Mouse (Mus musculus) bone marrow, adult 2 months (tissue): ENCODE data around the gene Rtn1.

Experiments
- CTCF ChIP-seq: fragments of 200-500 bp; IDR thresholded peaks from 2 replicates; pipeline ENCODE4 v1.5.1; 2011; ENCODE audit warnings: low read length, control low read depth; ENCODE audit not compliant: control insufficient read depth, insufficient read depth
- POLR2A ChIP-seq: fragments of 200-500 bp; IDR thresholded peaks from 2 replicates; pipeline ENCODE4 v1.6.1; 2011; ENCODE audit warnings: low read depth, mild to moderate bottlenecking, control low read depth, low read length, borderline replicate concordance; ENCODE audit not compliant: control insufficient read depth

DNA sequence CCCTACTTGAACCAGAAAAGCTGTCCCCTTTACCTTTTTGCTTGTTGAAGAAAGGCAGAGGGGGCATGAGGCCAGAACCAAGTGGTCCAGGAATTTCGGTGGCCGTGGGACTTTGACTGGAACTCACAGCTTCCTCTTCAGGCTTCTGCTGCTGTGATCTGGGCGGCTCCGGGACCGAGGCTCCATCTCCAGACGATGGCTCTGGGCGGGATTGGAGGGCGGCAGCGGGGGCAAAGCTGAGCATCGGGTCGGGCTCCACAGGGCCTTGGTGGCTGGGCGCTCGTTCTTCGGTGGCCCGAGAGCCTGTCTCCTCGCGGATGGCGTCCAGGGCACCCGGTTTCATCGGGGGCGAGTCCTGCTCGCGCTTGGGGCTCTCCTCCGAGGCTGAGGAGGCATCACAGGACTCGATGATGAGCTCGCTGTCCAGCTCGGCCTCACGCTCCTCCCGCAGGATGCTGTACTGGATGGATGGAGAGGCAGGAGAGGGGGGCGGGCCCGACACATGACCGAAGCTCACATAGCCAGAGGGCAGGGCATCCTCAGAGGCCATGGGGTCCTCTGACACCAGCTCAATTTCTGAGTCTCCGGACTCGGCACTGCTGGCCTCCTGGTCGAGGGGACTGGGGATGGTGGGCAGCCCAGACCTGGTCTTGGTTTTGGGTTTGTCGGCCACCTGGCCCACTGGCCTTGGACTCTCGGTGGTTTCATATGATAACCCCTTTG, 105.1 kb downstream of the Rtn1 start:
- TF ChIP-seq POLR2A (no peak), CTCF (no peak)
